Mouse (Mus musculus) intestine, embryonic 16.5 days (tissue): ENCODE data around the gene Becn1. TPM values are rescaled to one million over a fixed set of nuclear protein-coding genes. Genes with fewer than 3 reads are reported as not detected.

ENCODE experiments used
- ATAC-seq: fragments of 200-750 bp; cut with Nextera tagmentation; 2 replicates; pipeline ENCODE4 v1.8.0; 2017; ENCODE audit warnings: moderate TSS enrichment, moderate library complexity
- H3K27ac ChIP-seq: fragments of 300-500 bp; sonication (generic); 2 replicates; pipeline ENCODE4 v1.5.1; 2014; ENCODE audit warnings: mild to moderate bottlenecking, low read length
- H3K27me3 ChIP-seq: fragments of 300-500 bp; sonication (generic); replicated peaks from 2 replicates; pipeline ENCODE4 v1.6.1; 2014; ENCODE audit warnings: low read length, control low read depth, mixed read lengths; ENCODE audit not compliant: control insufficient read depth, insufficient read depth
- H3K36me3 ChIP-seq: fragments of 300-500 bp; sonication (generic); 2 replicates; pipeline ENCODE4 v1.6.1; 2014; ENCODE audit warnings: low read length, control low read depth; ENCODE audit not compliant: control insufficient read depth, insufficient read depth
- H3K4me1 ChIP-seq: fragments of 300-500 bp; sonication (generic); 2 replicates; pipeline ENCODE4 v1.6.1; 2014; ENCODE audit warnings: low read length, control low read depth, mixed read lengths; ENCODE audit not compliant: control insufficient read depth, insufficient read depth
- H3K4me2 ChIP-seq: fragments of 300-500 bp; sonication (generic); 2 replicates; pipeline ENCODE4 v1.6.1; 2014; ENCODE audit warnings: low read depth, low read length, control low read depth
- H3K4me3 ChIP-seq: fragments of 300-500 bp; sonication (generic); 2 replicates; pipeline ENCODE4 v1.5.1; 2014; ENCODE audit warnings: mild to moderate bottlenecking, low read length
- H3K9ac ChIP-seq: fragments of 300-500 bp; sonication (generic); 2 replicates; pipeline ENCODE4 v1.6.1; 2014; ENCODE audit warnings: low read depth, low read length
- H3K9me3 ChIP-seq: fragments of 300-500 bp; sonication (generic); 2 replicates; pipeline ENCODE4 v1.6.1; 2016; ENCODE audit warnings: low read length, control low read depth; ENCODE audit not compliant: control insufficient read depth
- WGBS: fragments of 180-500 bp; shearing (Covaris S2); extraction: QIAGEN DNeasy Blood & Tissue Kit; methylation state at CpG from one replicate; pipeline ENCODE4 v1.1.7; 2014; 5-methylcytosine and 5-hydroxymethylcytosine counted together
- polyA plus RNA-seq: library from polyadenylated mRNA; unstranded; fragments of >200 nt; fragmentation: Nextera tagmentation; extraction: Ambion mirVana; gene quantifications from 2 replicates; pipeline ENCODE4 v1.2.1, GENCODE M21; 2015

Becn1 gene
- polyA plus RNA-seq, 1 experiment from 2014 or later = 145 TPM

GRCm38 (mm10) chr11:101252941-101253340, 49.1 kb downstream of the Becn1 start:
- Histone ChIP-seq H3K27ac (peak overlapping the region; percentile 89), H3K4me3 (peak overlapping the region; percentile 86), H3K9ac (peak overlapping the region; percentile 90), H3K9me3 (no peaks in the 10 kb centered on the region), H3K4me2 (peak overlapping the region; percentile 90), H3K36me3 (no peaks in the 10 kb centered on the region), H3K4me1 (peaks cover 15% of the 10 kb centered on the region), H3K27me3 (no peaks in the 10 kb centered on the region)
- WGBS = 5% methylated on average over 7 of the region's 7 CpGs
- no peak for ATAC-seq

GRCm38 (mm10) chr11:101251031-101251430, 51.1 kb downstream of the Becn1 start:
- ATAC-seq = no peak
- Histone ChIP-seq H3K9ac (no peak overlapping the region), H3K27ac (no peak overlapping the region; the same call in 1 of the 2 replicates), H3K36me3 (no peaks in the 10 kb centered on the region), H3K4me2 (no peak overlapping the region), H3K4me3 (no peak overlapping the region), H3K27me3 (no peaks in the 10 kb centered on the region), H3K4me1 (peaks cover 23% of the 10 kb centered on the region), H3K9me3 (no peaks in the 10 kb centered on the region)
- 70% methylated on average over 2 of the region's 2 CpGs for WGBS

GRCm38 (mm10) chr11:101248258-101248994, 53.7 kb downstream of the Becn1 start:
- H3K4me2 ChIP-seq = peak overlapping the region; percentile 98; the same call in 1 of the 2 replicates
- no peaks in the 10 kb centered on the region for H3K27me3 ChIP-seq
- peak; percentile 43 for ATAC-seq
- no peaks in the 10 kb centered on the region for H3K9me3 ChIP-seq
- H3K4me3 ChIP-seq = peak overlapping the region; percentile 66; the same call in 1 of the 2 replicates
- peak overlapping the region; percentile 46; the same call in 1 of the 2 replicates for H3K27ac ChIP-seq
- WGBS = 34% methylated on average over 14 of the region's 14 CpGs
- H3K9ac ChIP-seq = no peak overlapping the region; the same call in 1 of the 2 replicates
- H3K36me3 ChIP-seq = no peaks in the 10 kb centered on the region
- H3K4me1 ChIP-seq = peaks cover 21% of the 10 kb centered on the region

- H3K4me1 ChIP-seq = peaks cover 17% of the 10 kb centered on the region
- no peaks in the 10 kb centered on the region for H3K9me3 ChIP-seq
- ATAC-seq = no peak
- 0 out of 2 replicates have a peak overlapping the region, but pooled peaks have one; percentile 8 for H3K9ac ChIP-seq
- H3K36me3 ChIP-seq = no peaks in the 10 kb centered on the region
- peak overlapping the region; percentile 98; the same call in 1 of the 2 replicates for H3K4me2 ChIP-seq
- no peaks in the 10 kb centered on the region for H3K27me3 ChIP-seq
- peak overlapping the region; percentile 46; the same call in 1 of the 2 replicates for H3K27ac ChIP-seq
- H3K4me3 ChIP-seq = peak overlapping the region; percentile 66
- whole genome bisulfite sequencing = 81% methylated on average over 6 of the region's 6 CpGs
Measured at GRCm38 (mm10) chr11:101247521-101248030, 54.5 kb downstream of the Becn1 start.

- no peak; the same call in 1 of the 2 replicates for ATAC-seq
- WGBS = 17% methylated on average over 7 of the region's 7 CpGs
Measured at GRCm38 (mm10) chr11:101246702-101247012, 55.4 kb downstream of the Becn1 start.

GRCm38 (mm10) chr11:101245855-101246701, 56.0 kb downstream of the Becn1 start, which contains the start of gene Ramp2:
TSS of gene Ramp2 (plus strand) at chr11:101246028.
- H3K9ac ChIP-seq = peak within 1 kb of the TSS; percentile 84
- H3K27me3 ChIP-seq = no peaks in the 10 kb centered on the region
- ATAC-seq = peak; percentile 68
- H3K27ac ChIP-seq = peak within 1 kb of the TSS; percentile 78
- under 1% methylated on average over 63 of the region's 63 CpGs for WGBS
- no peaks in the 10 kb centered on the region for H3K36me3 ChIP-seq
- H3K4me3 ChIP-seq = peak within 1 kb of the TSS; percentile 66
- H3K4me1 ChIP-seq = peaks cover 17% of the 10 kb centered on the region
- H3K4me2 ChIP-seq = peak within 1 kb of the TSS; percentile 98
- no peaks in the 10 kb centered on the region for H3K9me3 ChIP-seq

More at GRCm38 (mm10) chr11:101246702-101247012, 55.4 kb downstream of the Becn1 start:
- H3K9me3 ChIP-seq = no peaks in the 10 kb centered on the region
- no peaks in the 10 kb centered on the region for H3K36me3 ChIP-seq
- H3K27me3 ChIP-seq = no peaks in the 10 kb centered on the region
- peak overlapping the region; percentile 84 for H3K9ac ChIP-seq
- peak overlapping the region; percentile 66 for H3K4me3 ChIP-seq
- peak overlapping the region; percentile 98 for H3K4me2 ChIP-seq
- peak overlapping the region; percentile 78 for H3K27ac ChIP-seq
- peaks cover 17% of the 10 kb centered on the region for H3K4me1 ChIP-seq

- Histone ChIP-seq H3K4me3 (no peak overlapping the region), H3K27ac (peak overlapping the region; percentile 30), H3K27me3 (no peaks in the 10 kb centered on the region), H3K4me2 (no peak overlapping the region), H3K9ac (no peak overlapping the region), H3K9me3 (no peaks in the 10 kb centered on the region), H3K4me1 (peaks cover 17% of the 10 kb centered on the region), H3K36me3 (no peaks in the 10 kb centered on the region)
- ATAC-seq = no peak
- WGBS = 44% methylated on average over 4 of the region's 4 CpGs
Measured at GRCm38 (mm10) chr11:101245071-101245470, 57.0 kb downstream of the Becn1 start.

GRCm38 (mm10) chr11:101238071-101238647, 63.9 kb downstream of the Becn1 start:
- Histone ChIP-seq H3K27ac (peak overlapping the region; percentile 83), H3K9ac (no peak overlapping the region), H3K4me1 (peaks cover 8% of the 10 kb centered on the region), H3K4me2 (no peak overlapping the region), H3K27me3 (no peaks in the 10 kb centered on the region), H3K4me3 (no peak overlapping the region), H3K36me3 (no peaks in the 10 kb centered on the region), H3K9me3 (no peaks in the 10 kb centered on the region)
- ATAC-seq = peak; percentile 60
- 45% methylated on average over 5 of the region's 5 CpGs for WGBS

GRCm38 (mm10) chr11:101236782-101237181, 65.3 kb downstream of the Becn1 start:
- H3K4me3 ChIP-seq = no peak overlapping the region
- H3K9ac ChIP-seq = no peak overlapping the region
- 94% methylated on average over 5 of the region's 5 CpGs for WGBS
- no peak for ATAC-seq
- no peaks in the 10 kb centered on the region for H3K27me3 ChIP-seq
- H3K4me1 ChIP-seq = peaks cover 14% of the 10 kb centered on the region
- H3K4me2 ChIP-seq = no peak overlapping the region
- H3K27ac ChIP-seq = no peak overlapping the region
- no peaks in the 10 kb centered on the region for H3K36me3 ChIP-seq
- H3K9me3 ChIP-seq = no peaks in the 10 kb centered on the region
